Mouse (Mus musculus): ENCODE results near the gene Jak2. TPM values are rescaled to one million over a fixed set of nuclear protein-coding genes. Genes with fewer than 3 reads are reported as not detected.

Jak2 gene
- total and polyA plus RNA-seq, 3 experiments, result 26.4 to 78.6 (median 30.2) TPM

GRCm38 (mm10) chr19:29210319-29210718 lies 41.3 kb upstream of the Jak2 start:
- H3K4me3 ChIP-seq (ENCODE audit: control insufficient read depth in 1 of 2, insufficient read depth in 1 of 2, low read depth in 2 of 2, low read length in 2 of 2), result peak overlapping the region; percentile 29 to 36
- H3K79me2 ChIP-seq (ENCODE audit: control insufficient read depth, insufficient read depth, low read length, poor library complexity), result no peaks in the 10 kb centered on the region
- no peaks in the 10 kb centered on the region for H3K9me3 ChIP-seq (replicated peaks; ENCODE audit: insufficient read depth, low read length)
- H3K27me3 ChIP-seq (ENCODE audit: control insufficient read depth in 1 of 2, insufficient read depth in 2 of 2, low read length in 2 of 2), result no peaks in the 10 kb centered on the region
- H3K36me3 ChIP-seq (ENCODE audit: control insufficient read depth in 1 of 2, insufficient read depth in 2 of 2, low read length in 2 of 2), result peaks cover 0 to 4% of the 10 kb centered on the region in 2 experiments; a peak in 1 of 4 replicates
- H3K9ac ChIP-seq (ENCODE audit: control insufficient read depth, low read depth, low read length, poor library complexity, severe bottlenecking), result peak overlapping the region; percentile 37
- peak overlapping the region; percentile 83 for H3K27ac ChIP-seq (ENCODE audit: control insufficient read depth, low read depth, low read length)
- TF ChIP-seq CTCF (IDR thresholded peaks at IDR 0.05 in 2 of 3, conservative IDR thresholded peaks at IDR 0.05 in 1 of 3; ENCODE audit: control insufficient read depth in 1 of 3, insufficient read depth in 1 of 3, low read depth in 2 of 3, low read length in 3 of 3, poor library complexity in 1 of 3, severe bottlenecking in 1 of 3) (peak; percentile 51 to 61 (median 55)), TCF12 (IDR thresholded peaks at IDR 0.05; ENCODE audit: low read depth, low read length) (no peak), MYC (IDR thresholded peaks at IDR 0.05; ENCODE audit: low read depth, low read length) (peak; percentile 9; the same call in 1 of the 2 replicates), RAD21 (IDR thresholded peaks at IDR 0.05; ENCODE audit: low read depth, low read length) (peak; percentile 47), SMC3 (IDR thresholded peaks at IDR 0.05; ENCODE audit: low read depth, low read length) (peak; percentile 66)
- peak; percentile 79 for DNase-seq (ENCODE audit: low read depth, low spot score)
- peaks cover 0 to 4% of the 10 kb centered on the region in 2 experiments; a peak in 2 of 4 replicates for H3K4me1 ChIP-seq (ENCODE audit: control insufficient read depth in 1 of 2, insufficient read depth in 2 of 2, low read length in 2 of 2)

- Histone ChIP-seq H3K79me2 (ENCODE audit: control insufficient read depth, insufficient read depth, low read length, poor library complexity) (no peaks in the 10 kb centered on the region), H3K36me3 (ENCODE audit: control insufficient read depth in 1 of 2, insufficient read depth in 2 of 2, low read length in 2 of 2) (no peaks in the 10 kb centered on the region), H3K9me3 (replicated peaks; ENCODE audit: insufficient read depth, low read length) (no peaks in the 10 kb centered on the region), H3K4me1 (ENCODE audit: control insufficient read depth in 1 of 2, insufficient read depth in 2 of 2, low read length in 2 of 2) (no peaks in the 10 kb centered on the region), H3K27ac (ENCODE audit: control insufficient read depth, low read depth, low read length) (no peak overlapping the region), H3K9ac (ENCODE audit: control insufficient read depth, low read depth, low read length, poor library complexity, severe bottlenecking) (no peak overlapping the region), H3K4me3 (ENCODE audit: control insufficient read depth in 1 of 2, insufficient read depth in 1 of 2, low read depth in 2 of 2, low read length in 2 of 2) (no peak overlapping the region), H3K27me3 (ENCODE audit: control insufficient read depth in 1 of 2, insufficient read depth in 2 of 2, low read length in 2 of 2) (no peaks in the 10 kb centered on the region)
- no peak for TF ChIP-seq ETS1 (IDR thresholded peaks at IDR 0.05; ENCODE audit: low read depth, low read length)
- TF ChIP-seq SIN3A (IDR thresholded peaks at IDR 0.05; ENCODE audit: low read length), result no peak
- TF ChIP-seq GABPA (IDR thresholded peaks at IDR 0.05; ENCODE audit: low read depth, low read length), result no peak
- TF ChIP-seq RCOR1 (IDR thresholded peaks at IDR 0.05; ENCODE audit: low read depth, low read length), result no peak
- no peak for TF ChIP-seq ELF1 (IDR thresholded peaks at IDR 0.05; ENCODE audit: low read depth, low read length)
- TF ChIP-seq KAT2A (conservative IDR thresholded peaks at IDR 0.05; ENCODE audit: low read depth, low read length), result no peak
- no peak for TF ChIP-seq TAL1 (IDR thresholded peaks at IDR 0.05; ENCODE audit: low read length)
- TF ChIP-seq UBTF (IDR thresholded peaks at IDR 0.05; ENCODE audit: borderline replicate concordance, insufficient read depth, low read depth, low read length), result no peak
- no peak for TF ChIP-seq CHD2 (IDR thresholded peaks at IDR 0.05; ENCODE audit: low read length)
- no peak for TF ChIP-seq E2F4 (IDR thresholded peaks at IDR 0.05; ENCODE audit: borderline replicate concordance, low read depth, low read length)
- TF ChIP-seq MYB (IDR thresholded peaks at IDR 0.05; ENCODE audit: low read depth, low read length), result no peak
- TF ChIP-seq USF2 (IDR thresholded peaks at IDR 0.05; ENCODE audit: borderline replicate concordance in 1 of 2, insufficient read depth in 1 of 2, low read depth in 1 of 2, low read length in 2 of 2), result no peak
- TF ChIP-seq USF1 (IDR thresholded peaks at IDR 0.05; ENCODE audit: low read depth, low read length), result no peak
- DNase-seq (ENCODE audit: low read depth, low spot score), result no peak
Measured at GRCm38 (mm10) chr19:29215811-29216509, 35.7 kb upstream of the Jak2 start.

All from MEL (cell line).